Mouse (Mus musculus): ENCODE data around the gene Jdp2.
A peak's percentile ranks its signal among the peaks of the same experiment; 100 is the strongest.

DNA sequence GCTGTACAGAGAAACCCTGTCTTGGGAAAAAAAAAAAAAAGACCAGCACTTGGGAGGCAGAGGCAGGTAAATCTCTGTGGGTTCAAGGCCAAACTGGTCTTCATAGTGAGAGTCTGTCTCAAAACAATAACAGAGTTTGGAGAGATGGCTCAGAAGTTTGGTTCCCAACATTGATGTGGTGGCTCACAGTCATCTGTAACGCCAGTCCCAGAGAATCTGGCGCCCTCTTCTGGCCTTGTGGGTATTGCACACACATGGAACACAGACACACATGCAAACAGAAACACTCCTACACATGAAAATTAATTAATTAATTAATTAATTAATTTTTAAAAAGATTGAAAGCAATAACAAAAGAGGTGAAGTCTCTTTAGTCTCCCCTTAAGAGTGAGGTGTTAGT is 83.5 kb downstream of the Jdp2 start:
- TF ChIP-seq POLR2A (IDR thresholded peaks at IDR 0.05; ENCODE audit: borderline replicate concordance, control insufficient read depth, low read depth, low read length) (no peak), CTCF (IDR thresholded peaks at IDR 0.05; ENCODE audit: control insufficient read depth, insufficient read depth, low read length) (peak; percentile 42; the same call in 1 of the 2 replicates)

Data from bone marrow, adult 2 months (tissue).